Mouse (Mus musculus) stomach, embryonic 14.5 days (tissue): ENCODE data around the gene Mrpl40. TPM values are rescaled to one million over a fixed set of nuclear protein-coding genes. Genes with fewer than 3 reads are reported as not detected.
A peak's percentile ranks its signal among the peaks of the same experiment; 100 is the strongest.
"Not testable (repeated sequence)": the region's sequence is repeated elsewhere in the genome, so short reads cannot be mapped to it uniquely, and the experiment has no call there.

Source experiments
- ATAC-seq: fragments of 200-750 bp; cut with Nextera tagmentation; 2 replicates; pipeline ENCODE4 v1.8.0; 2017; ENCODE audit warnings: low read depth, moderate TSS enrichment; ENCODE audit not compliant: insufficient number of reproducible peaks, insufficient read depth, low FRiP score
- H3K27ac ChIP-seq: fragments of 300-500 bp; sonication (generic); 2 replicates; pipeline ENCODE4 v1.5.1; 2014; ENCODE audit warnings: mild to moderate bottlenecking, low read length, moderate library complexity, mixed read lengths
- H3K27me3 ChIP-seq: fragments of 300-500 bp; sonication (generic); 2 replicates; pipeline ENCODE4 v1.6.1; 2014; ENCODE audit warnings: low read length, control low read depth, mixed read lengths; ENCODE audit not compliant: control insufficient read depth, insufficient read depth
- H3K36me3 ChIP-seq: fragments of 300-500 bp; sonication (generic); 2 replicates; pipeline ENCODE4 v1.6.1; 2014; ENCODE audit warnings: mild to moderate bottlenecking, control low read depth, low read length, moderate library complexity, mixed read lengths; ENCODE audit not compliant: control insufficient read depth, insufficient read depth
- H3K4me1 ChIP-seq: fragments of 300-500 bp; sonication (generic); 2 replicates; pipeline ENCODE4 v1.6.1; 2014; ENCODE audit warnings: low read length, control low read depth, mixed read lengths; ENCODE audit not compliant: control insufficient read depth, insufficient read depth
- H3K4me2 ChIP-seq: fragments of 300-500 bp; sonication (generic); replicated peaks from 2 replicates; pipeline ENCODE4 v1.6.1; 2014; ENCODE audit warnings: low read depth, low read length, control low read depth
- H3K4me3 ChIP-seq: fragments of 300-500 bp; sonication (generic); 2 replicates; pipeline ENCODE4 v1.5.1; 2014; ENCODE audit warnings: low read depth, low read length, control low read depth
- H3K9ac ChIP-seq: fragments of 300-500 bp; sonication (generic); replicated peaks from 2 replicates; pipeline ENCODE4 v1.6.1; 2014; ENCODE audit warnings: low read depth, mild to moderate bottlenecking, control low read depth, low read length, moderate library complexity, mixed read lengths
- H3K9me3 ChIP-seq: fragments of 300-500 bp; sonication (generic); 2 replicates; pipeline ENCODE4 v1.6.1; 2016; ENCODE audit warnings: low read depth, low read length, control low read depth; ENCODE audit not compliant: control insufficient read depth
- WGBS: fragments of 180-500 bp; shearing (Covaris S2); extraction: QIAGEN DNeasy Blood & Tissue Kit; methylation state at CpG from one replicate; pipeline ENCODE4 v1.1.7; 2014; 5-methylcytosine and 5-hydroxymethylcytosine counted together
- polyA plus RNA-seq: library from polyadenylated mRNA; unstranded; fragments of >200 nt; fragmentation: Nextera tagmentation; extraction: Ambion mirVana; gene quantifications from 2 replicates; pipeline ENCODE4 v1.2.1, GENCODE M21; 2014

Mrpl40 gene
- polyA plus RNA-seq, 1 experiment from 2014 or later, result 91.6 TPM

DNA sequence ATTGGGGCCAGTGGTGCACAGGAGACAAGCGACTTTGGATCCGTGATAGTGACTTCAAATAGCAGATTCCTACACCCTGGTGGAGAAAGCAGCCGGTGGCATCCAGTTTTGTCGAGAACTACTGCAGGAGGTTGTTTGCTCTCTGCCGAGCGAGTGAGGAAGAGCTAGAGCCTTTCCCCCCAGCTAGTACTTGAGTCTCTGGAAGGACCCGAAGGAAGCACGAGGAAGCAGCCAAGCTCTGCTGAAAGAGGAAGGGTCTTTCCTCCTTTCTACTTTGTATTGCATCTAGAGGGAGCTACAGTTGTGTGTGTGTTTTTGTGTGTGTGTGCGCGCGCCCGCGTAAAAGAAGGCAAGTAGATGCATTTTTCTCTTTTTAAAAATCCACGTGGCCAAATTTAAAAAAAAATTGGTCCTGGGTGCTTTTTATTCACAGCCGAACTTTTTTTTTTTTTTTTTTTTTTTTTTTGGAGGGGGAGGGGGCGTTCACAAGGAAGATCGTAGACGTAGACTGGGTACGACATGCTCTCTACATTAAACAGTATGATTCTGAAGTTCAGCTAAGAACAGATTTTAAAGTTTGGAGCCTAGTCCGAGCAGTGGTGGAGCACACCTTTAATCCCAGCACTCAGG is 1.5 kb upstream of the Mrpl40 start:
- Histone ChIP-seq H3K9ac (peak overlapping the region; percentile 90), H3K27ac (peak overlapping the region; percentile 93), H3K4me1 (peaks cover 4% of the 10 kb centered on the region; the same call in 1 of the 2 replicates), H3K9me3 (no peaks in the 10 kb centered on the region), H3K4me2 (peak overlapping the region; percentile 73), H3K4me3 (peak overlapping the region; percentile 81), H3K27me3 (no peaks in the 10 kb centered on the region), H3K36me3 (peaks cover 9% of the 10 kb centered on the region)
- no peak for ATAC-seq
- 22% methylated on average over 20 of the region's 20 CpGs for WGBS

DNA sequence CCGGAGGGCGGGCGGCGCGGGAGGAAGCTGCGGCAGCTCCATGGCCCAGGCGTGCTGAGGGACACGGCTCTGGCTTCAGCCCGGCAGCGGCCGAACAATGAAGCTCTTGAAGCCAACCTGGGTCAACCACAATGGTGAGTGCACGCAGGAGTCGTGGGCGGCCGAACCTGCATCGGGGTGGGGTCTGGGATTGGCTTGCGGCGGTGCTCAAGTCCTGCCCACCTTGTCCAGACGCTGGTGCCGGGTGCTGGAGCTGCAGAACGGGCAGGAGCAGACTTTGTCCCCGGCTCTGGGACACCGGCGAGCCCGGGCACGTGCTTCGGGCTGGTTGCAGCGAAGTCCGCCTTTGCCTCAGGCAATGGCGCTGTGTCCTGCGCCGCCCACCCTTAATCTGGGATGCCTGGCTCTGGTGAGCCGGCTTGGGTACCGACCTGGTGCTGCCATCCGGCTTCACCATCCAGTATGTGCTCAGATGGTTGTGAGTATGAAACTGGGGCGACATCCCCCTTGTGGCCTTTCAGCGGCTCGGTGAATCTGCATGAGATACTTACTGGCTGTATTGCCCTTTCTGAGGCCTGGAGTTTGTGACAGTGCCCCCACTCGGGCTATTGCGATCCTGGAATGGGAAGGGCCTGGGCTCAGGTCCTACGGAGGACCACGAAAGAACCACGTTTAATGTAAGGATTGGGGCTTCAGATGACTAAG is 876 bp upstream of the Mrpl40 start:
- Histone ChIP-seq H3K4me1 (peaks cover 4% of the 10 kb centered on the region; the same call in 1 of the 2 replicates), H3K27ac (peak overlapping the region; percentile 93), H3K27me3 (no peaks in the 10 kb centered on the region), H3K4me3 (peak overlapping the region; percentile 81), H3K36me3 (peaks cover 14% of the 10 kb centered on the region), H3K9me3 (no peaks in the 10 kb centered on the region), H3K9ac (peak overlapping the region; percentile 90), H3K4me2 (peak overlapping the region; percentile 73)
- under 1% methylated on average over 42 of the region's 43 CpGs for WGBS
- peak; percentile 35; the same call in 1 of the 2 replicates for ATAC-seq

DNA sequence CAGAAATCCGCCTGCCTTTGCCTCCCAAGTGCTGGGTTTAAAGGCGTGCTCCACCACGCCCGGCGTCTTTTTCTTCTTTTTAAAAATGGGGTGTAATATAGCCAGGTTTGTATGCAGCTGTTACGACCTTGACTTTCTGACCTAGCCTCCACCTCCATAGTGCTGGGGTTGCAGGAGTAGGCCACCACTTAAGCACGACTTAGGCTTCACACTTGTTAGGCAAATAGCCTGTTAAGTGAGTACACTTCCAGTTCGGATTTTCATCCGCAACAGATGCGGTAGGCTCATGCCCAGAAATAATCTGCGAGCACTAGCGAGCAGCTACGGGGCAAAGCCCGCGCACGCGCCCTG is 596 bp downstream of the Mrpl40 start:
- H3K9ac ChIP-seq, result peak overlapping the region; percentile 90
- no peaks in the 10 kb centered on the region for H3K27me3 ChIP-seq
- H3K9me3 ChIP-seq, result no peaks in the 10 kb centered on the region
- peaks cover 26% of the 10 kb centered on the region for H3K36me3 ChIP-seq
- H3K4me2 ChIP-seq, result peak overlapping the region; percentile 73
- H3K4me1 ChIP-seq, result peaks cover 4% of the 10 kb centered on the region; the same call in 1 of the 2 replicates
- peak overlapping the region; percentile 81 for H3K4me3 ChIP-seq
- H3K27ac ChIP-seq, result peak overlapping the region; percentile 93
- WGBS, result 2% methylated on average over 17 of the region's 17 CpGs
- ATAC-seq, result peak; percentile 16; the same call in 1 of the 2 replicates

DNA sequence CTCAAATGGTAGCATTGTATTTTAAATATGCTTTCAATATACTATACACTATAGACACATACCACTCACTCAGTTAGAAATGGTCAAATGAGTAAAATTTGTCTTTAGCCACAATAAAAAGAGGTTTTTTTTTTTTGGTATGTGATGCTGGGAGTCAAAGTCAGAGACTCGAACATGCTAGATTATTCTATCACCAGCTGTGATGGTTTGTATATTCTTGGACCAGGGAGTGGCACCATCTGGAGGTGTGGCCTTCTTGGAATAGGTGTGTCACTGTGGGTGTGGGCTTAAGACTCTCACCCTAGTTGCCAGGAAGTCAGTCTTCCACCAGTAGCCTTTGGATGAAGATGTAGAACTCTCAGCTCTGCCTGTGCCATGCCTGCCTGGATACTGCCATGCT is 6.2 kb downstream of the Mrpl40 start:
- H3K4me2 ChIP-seq, result not testable (repeated sequence)
- WGBS, result 74% methylated on average over 1 of the region's 1 CpGs
- H3K36me3 ChIP-seq, result peaks cover 26% of the 10 kb centered on the region

DNA sequence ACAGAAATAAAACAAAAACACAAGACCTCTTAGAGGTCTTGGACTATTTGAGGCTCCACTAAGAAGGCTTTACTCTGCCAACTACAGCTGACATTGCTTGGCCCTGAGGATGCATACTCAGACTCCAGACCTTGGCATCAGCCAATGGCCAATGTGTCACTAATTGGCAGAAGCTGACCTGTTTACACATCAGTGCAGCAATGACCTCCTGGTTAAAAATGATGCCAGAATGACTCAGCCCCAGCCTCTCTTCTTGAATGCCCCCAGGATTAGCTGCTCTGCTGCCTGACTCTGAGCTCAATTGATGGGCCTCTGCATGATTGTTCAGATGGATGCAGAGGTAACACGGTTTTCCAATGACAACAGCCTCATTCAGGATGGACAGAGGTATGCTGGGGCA is 16.5 kb downstream of the Mrpl40 start:
- ATAC-seq, result no peak
- no peaks in the 10 kb centered on the region for H3K36me3 ChIP-seq
- H3K9me3 ChIP-seq, result no peaks in the 10 kb centered on the region
- H3K27me3 ChIP-seq, result no peaks in the 10 kb centered on the region
- 66% methylated on average over 1 of the region's 1 CpGs for WGBS
- H3K9ac ChIP-seq, result no peak overlapping the region
- no peak overlapping the region for H3K27ac ChIP-seq
- H3K4me2 ChIP-seq, result no peak overlapping the region
- no peak overlapping the region for H3K4me3 ChIP-seq
- no peaks in the 10 kb centered on the region for H3K4me1 ChIP-seq

More for the DNA sequence above, 6.2 kb downstream of the Mrpl40 start:
- H3K27ac ChIP-seq, H3K27me3 ChIP-seq, H3K9ac ChIP-seq, H3K9me3 ChIP-seq, H3K4me1 ChIP-seq, ATAC-seq, H3K4me3 ChIP-seq: not testable (repeated sequence)

DNA sequence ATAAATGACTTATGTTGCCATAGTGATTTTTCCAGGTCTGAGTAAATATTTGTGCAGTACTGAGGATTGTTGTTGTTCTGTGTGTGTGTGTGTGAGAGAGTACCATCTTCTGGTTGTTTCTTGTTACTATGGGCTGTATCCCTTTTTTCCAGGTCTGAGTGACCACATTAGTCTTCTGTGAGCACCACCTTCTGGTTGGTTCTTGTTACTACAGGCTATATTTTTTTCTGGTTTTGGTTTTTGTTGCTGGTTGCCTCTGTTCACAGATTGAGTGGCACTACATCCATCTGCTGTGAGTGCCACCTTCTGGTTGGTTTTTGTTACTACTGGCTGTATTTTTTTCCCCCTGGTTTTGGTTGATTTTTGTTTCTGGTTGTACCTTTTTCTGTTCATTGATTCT is 18.1 kb downstream of the Mrpl40 start:
- no peaks in the 10 kb centered on the region for H3K4me1 ChIP-seq
- no peaks in the 10 kb centered on the region for H3K27me3 ChIP-seq
- no peak overlapping the region for H3K9ac ChIP-seq
- ATAC-seq, result no peak
- no peak overlapping the region for H3K4me2 ChIP-seq
- no peaks in the 10 kb centered on the region for H3K9me3 ChIP-seq
- H3K27ac ChIP-seq, result no peak overlapping the region
- H3K36me3 ChIP-seq, result no peaks in the 10 kb centered on the region
- no peak overlapping the region for H3K4me3 ChIP-seq

DNA sequence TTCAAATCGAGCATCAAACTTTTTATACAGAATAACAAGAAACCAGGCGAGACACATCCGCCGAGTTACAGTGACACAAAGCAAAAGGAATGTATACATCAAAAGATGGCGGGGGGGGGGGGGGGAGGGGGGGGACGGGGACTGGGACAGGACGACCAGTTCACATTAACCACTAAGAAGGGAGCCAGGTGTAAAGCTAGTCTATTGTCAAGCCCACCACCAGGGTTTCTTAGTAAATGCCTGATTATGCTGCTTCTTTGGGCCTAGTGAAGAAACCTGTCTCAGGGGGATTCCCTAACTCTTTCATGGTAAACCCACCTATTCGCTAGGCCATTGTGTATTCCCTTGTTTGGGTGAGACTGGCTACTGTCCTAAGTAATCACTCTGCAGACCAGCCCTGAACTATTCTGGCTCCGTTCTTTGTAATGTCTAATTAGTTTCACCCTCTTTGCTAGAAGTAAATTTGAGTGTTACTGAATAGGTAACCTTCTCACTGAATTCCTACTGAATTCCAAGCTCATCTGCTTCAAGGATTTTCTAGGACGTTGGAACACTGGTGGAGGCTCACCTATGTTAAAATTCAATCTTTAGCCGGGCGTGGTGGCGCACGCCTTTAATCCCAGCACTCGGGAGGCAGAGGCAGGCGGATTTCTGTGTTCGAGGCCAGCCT is 27.0 kb downstream of the Mrpl40 start:
- H3K9ac ChIP-seq, H3K4me2 ChIP-seq, H3K4me1 ChIP-seq, H3K36me3 ChIP-seq, H3K4me3 ChIP-seq, H3K9me3 ChIP-seq, ATAC-seq, H3K27me3 ChIP-seq, H3K27ac ChIP-seq: not testable (repeated sequence)
- WGBS, result 86% methylated on average over 16 of the region's 17 CpGs

DNA sequence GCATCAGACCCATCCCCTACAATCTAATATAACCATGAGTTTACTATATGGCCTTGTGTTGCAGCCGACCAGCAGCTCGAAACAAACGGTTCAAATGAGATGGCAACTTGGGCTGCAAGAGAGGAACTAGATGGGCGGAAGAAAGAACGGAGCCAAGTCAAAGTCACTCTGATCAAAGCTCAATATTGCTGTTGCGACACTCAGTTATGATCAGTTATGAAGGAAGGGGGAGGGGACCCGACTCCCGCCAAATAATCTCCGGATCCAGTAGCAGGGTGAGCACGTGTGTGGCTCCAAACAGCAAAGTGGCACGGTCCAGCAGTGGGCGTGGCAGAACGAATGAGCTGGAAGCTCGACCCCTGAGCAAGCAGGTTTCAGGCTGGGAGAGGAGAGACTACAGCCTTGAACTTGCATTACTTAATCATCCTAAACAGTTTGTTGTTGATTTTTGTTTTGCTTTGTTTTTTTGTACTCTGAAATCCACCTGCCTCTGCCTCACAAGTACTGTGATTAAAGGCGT is 30.3 kb downstream of the Mrpl40 start:
- 85% methylated on average over 15 of the region's 15 CpGs for WGBS
- H3K4me1 ChIP-seq, result no peaks in the 10 kb centered on the region
- no peak overlapping the region for H3K4me3 ChIP-seq
- H3K9ac ChIP-seq, result no peak overlapping the region
- no peak overlapping the region for H3K27ac ChIP-seq
- no peak overlapping the region for H3K4me2 ChIP-seq
- no peaks in the 10 kb centered on the region for H3K9me3 ChIP-seq
- ATAC-seq, result no peak
- H3K27me3 ChIP-seq, result no peaks in the 10 kb centered on the region
- H3K36me3 ChIP-seq, result no peaks in the 10 kb centered on the region
